Mouse (Mus musculus): ENCODE measurements around the gene Tmem60. TPM values are rescaled to one million over a fixed set of nuclear protein-coding genes. Genes with fewer than 3 reads are reported as not detected.

The Tmem60 gene
- total RNA-seq (2021) (10 to 100 TPM; 17.3 to 21.4 TPM), polyA plus RNA-seq (2012; rRNA removed) (2.1 and 3.0 TPM in 2 replicates)
- long read RNA-seq, transcript Tmem60-201 (2 exons, 1,147 nt) = major isoform, 19 of 19 reads
- long read RNA-seq, partial matches to known transcripts = 0 of 19 reads
- long read RNA-seq, other reads (novel, unspliced or antisense) = 0 of 19 reads

GRCm38 (mm10) chr5:20881915-20882800, at the start of gene Tmem60, which contains the start of gene Phtf2:
Gene Tmem60, plus strand, starts transcription at chr5:20882191.
Gene Phtf2, minus strand, starts transcription at chr5:20882124.
- peak; percentile 100 for DNase-seq

GRCm38 (mm10) chr5:20834399-20834798, 47.6 kb upstream of the Tmem60 start:
- no peak for DNase-seq

GRCm38 (mm10) chr5:20837082-20837481, 44.9 kb upstream of the Tmem60 start:
- no peak for DNase-seq

GRCm38 (mm10) chr5:20843405-20843804, 38.6 kb upstream of the Tmem60 start:
- no peak for DNase-seq

GRCm38 (mm10) chr5:20843816-20844215, 38.2 kb upstream of the Tmem60 start:
- no peak for DNase-seq

- DNase-seq = no peak
These were observed 35.0 kb upstream of the Tmem60 start for GRCm38 (mm10) chr5:20847010-20847409.

GRCm38 (mm10) chr5:20855066-20855465, 26.9 kb upstream of the Tmem60 start:
- no peak for DNase-seq

- DNase-seq = no peak
These were observed 23.6 kb upstream of the Tmem60 start for GRCm38 (mm10) chr5:20858404-20858803.

- no peak for DNase-seq
These were observed 21.4 kb upstream of the Tmem60 start for GRCm38 (mm10) chr5:20860565-20860964.

- no peak for DNase-seq
These were observed 20.1 kb upstream of the Tmem60 start for GRCm38 (mm10) chr5:20861901-20862300.

- no peak for DNase-seq
These were observed 17.6 kb upstream of the Tmem60 start for GRCm38 (mm10) chr5:20864216-20864969.

- DNase-seq = no peak
These were observed 16.7 kb upstream of the Tmem60 start for GRCm38 (mm10) chr5:20865193-20865755.

- DNase-seq = no peak
These were observed 8.8 kb upstream of the Tmem60 start for GRCm38 (mm10) chr5:20873146-20873545.

- DNase-seq = no peak
These were observed 5.0 kb upstream of the Tmem60 start for GRCm38 (mm10) chr5:20876934-20877426.

GRCm38 (mm10) chr5:20880386-20880785, 1.6 kb upstream of the Tmem60 start:
- DNase-seq = no peak

GRCm38 (mm10) chr5:20880797-20881775, 905 bp upstream of the Tmem60 start:
- DNase-seq = peak; percentile 71

- no peak for DNase-seq
These were observed 2.1 kb downstream of the Tmem60 start for GRCm38 (mm10) chr5:20884036-20884620.

GRCm38 (mm10) chr5:20897446-20898167, 15.6 kb downstream of the Tmem60 start:
- DNase-seq = no peak

- no peak for DNase-seq
These were observed 22.7 kb downstream of the Tmem60 start for GRCm38 (mm10) chr5:20904647-20905046.

- DNase-seq = no peak
These were observed 23.4 kb downstream of the Tmem60 start for GRCm38 (mm10) chr5:20905437-20905836.

All from adrenal gland, adult 2 months (tissue).